Mouse (Mus musculus): ENCODE results near the gene Fdx1. TPM values are rescaled to one million over a fixed set of nuclear protein-coding genes. Genes with fewer than 3 reads are reported as not detected.

Gene Fdx1
- polyA plus RNA-seq, 1 experiment from 2014 or later, result 135 TPM

GRCm38 (mm10) chr9:51973846-51974245 is 10.5 kb upstream of the Fdx1 start:
- no peaks in the 10 kb centered on the region for H3K9me3 ChIP-seq (ENCODE audit: low read length)
- H3K9ac ChIP-seq (replicated peaks), result no peak overlapping the region
- TF ChIP-seq CTCF (IDR thresholded peaks at IDR 0.05; ENCODE audit: low read depth) (no peak), EP300 (IDR thresholded peaks at IDR 0.05; ENCODE audit: low read depth) (no peak)
- 20% methylated on average over 3 of the region's 3 CpGs for WGBS (ENCODE audit: insufficient replicate concordance)
- H3K4me2 ChIP-seq (ENCODE audit: low read depth, low read length), result no peak overlapping the region
- ATAC-seq (no peak), DNase-seq (no peak)
- peaks cover 7% of the 10 kb centered on the region; the same call in 1 of the 2 replicates for H3K4me1 ChIP-seq (ENCODE audit: insufficient read depth)
- no peak overlapping the region for H3K4me3 ChIP-seq (ENCODE audit: low read depth, low read length)
- no peaks in the 10 kb centered on the region for H3K27me3 ChIP-seq (ENCODE audit: insufficient read depth, low read length)
- no peaks in the 10 kb centered on the region for H3K36me3 ChIP-seq (replicated peaks; ENCODE audit: insufficient read depth, low read length)
- peak overlapping the region; percentile 34; the same call in 1 of the 2 replicates for H3K27ac ChIP-seq (ENCODE audit: low read depth)

DNA sequence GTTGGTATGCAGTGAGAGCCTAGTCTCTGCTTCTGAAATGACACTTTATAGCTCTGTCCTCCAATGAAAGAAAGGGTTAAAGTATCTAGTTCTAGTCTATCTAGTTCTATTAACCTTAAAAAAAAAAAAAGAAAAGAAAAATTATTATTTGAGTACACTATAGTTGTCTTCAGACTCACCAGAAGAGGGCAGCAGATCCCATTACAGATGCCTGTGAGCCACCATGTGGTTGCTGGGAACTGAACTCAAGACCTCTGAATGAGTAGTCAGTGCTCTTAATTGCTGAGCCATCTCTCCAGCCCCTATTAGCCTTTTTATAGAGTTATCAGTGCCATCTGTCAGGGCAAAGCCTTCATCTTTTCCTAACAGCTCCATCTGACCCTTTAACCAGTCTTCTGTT is 3.0 kb upstream of the Fdx1 start:
- H3K9me3 ChIP-seq (ENCODE audit: low read length), result no peaks in the 10 kb centered on the region
- ATAC-seq (no peak), DNase-seq (no peak)
- TF ChIP-seq EP300 (IDR thresholded peaks at IDR 0.05; ENCODE audit: low read depth) (no peak), CTCF (IDR thresholded peaks at IDR 0.05; ENCODE audit: low read depth) (peak; percentile 36)
- no peaks in the 10 kb centered on the region for H3K36me3 ChIP-seq (replicated peaks; ENCODE audit: insufficient read depth, low read length)
- H3K4me1 ChIP-seq (ENCODE audit: insufficient read depth), result peaks cover 11% of the 10 kb centered on the region; the same call in 1 of the 2 replicates
- H3K4me3 ChIP-seq (ENCODE audit: low read depth, low read length), result no peak overlapping the region
- H3K4me2 ChIP-seq (ENCODE audit: low read depth, low read length), result no peak overlapping the region
- no peaks in the 10 kb centered on the region for H3K27me3 ChIP-seq (ENCODE audit: insufficient read depth, low read length)
- H3K27ac ChIP-seq (ENCODE audit: low read depth), result no peak overlapping the region
- H3K9ac ChIP-seq (replicated peaks), result no peak overlapping the region

DNA sequence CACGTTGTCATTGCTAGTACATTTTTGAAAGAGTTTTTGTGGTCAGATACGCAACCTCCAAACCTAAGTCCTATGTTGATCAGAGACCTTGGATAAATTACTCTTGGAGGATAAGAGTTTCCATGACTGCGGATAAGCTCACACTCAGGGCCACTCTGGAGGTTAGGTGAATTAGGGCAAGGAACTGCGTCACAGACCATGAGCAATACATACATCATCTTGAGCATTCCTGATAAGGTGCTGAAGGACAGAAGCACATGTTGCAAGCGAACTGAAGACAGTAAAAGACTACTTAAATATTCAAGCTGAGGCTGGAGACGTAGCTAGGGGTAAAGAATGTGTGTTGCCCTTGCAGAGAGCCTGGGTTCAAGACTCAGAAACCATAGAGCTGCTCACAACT is 754 bp upstream of the Fdx1 start:
- ATAC-seq, result no peak
- no peak for DNase-seq

DNA sequence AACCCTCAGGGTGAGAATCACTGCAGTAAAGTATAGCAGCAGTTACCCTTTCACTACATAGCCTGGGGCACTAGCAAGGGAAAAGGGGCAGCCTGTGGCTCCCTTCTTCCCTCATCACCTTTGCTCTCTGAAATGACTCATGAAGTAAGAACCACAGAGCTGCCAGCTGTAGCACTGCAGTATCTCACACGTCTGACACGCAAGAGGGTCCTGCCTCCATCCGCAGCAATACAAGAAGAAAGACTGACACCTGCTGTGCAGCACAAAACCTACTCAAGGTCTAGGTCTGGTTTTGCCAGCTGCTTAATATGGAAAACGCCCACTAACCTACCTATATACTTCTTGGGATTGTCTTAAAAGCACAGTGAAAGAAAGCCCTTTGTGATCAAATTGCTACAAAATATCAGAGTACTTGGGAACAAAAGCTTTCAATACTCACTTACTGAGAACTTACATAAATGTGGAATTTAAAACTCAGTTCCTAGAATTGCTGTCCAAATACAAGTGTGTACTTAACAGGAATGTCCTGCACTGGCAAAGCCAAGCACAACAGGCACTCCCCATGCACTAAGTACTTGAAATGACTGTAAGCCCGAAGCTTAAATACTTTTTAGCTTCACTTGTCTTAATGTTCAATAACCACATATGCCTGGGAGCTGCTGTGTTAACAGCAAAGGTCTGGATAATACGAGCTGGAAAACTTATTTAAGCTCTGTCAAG is 2.0 kb downstream of the Fdx1 start:
- TF ChIP-seq CTCF (IDR thresholded peaks at IDR 0.05; ENCODE audit: low read depth), result no peak
- no peak for TF ChIP-seq EP300 (IDR thresholded peaks at IDR 0.05; ENCODE audit: low read depth)
- ATAC-seq (no peak), DNase-seq (no peak)
- Histone ChIP-seq H3K27ac (ENCODE audit: low read depth) (peak overlapping the region; percentile 30; the same call in 1 of the 2 replicates), H3K36me3 (replicated peaks; ENCODE audit: insufficient read depth, low read length) (peaks cover 3% of the 10 kb centered on the region; the same call in 1 of the 2 replicates), H3K4me2 (ENCODE audit: low read depth, low read length) (peak overlapping the region; percentile 85), H3K4me3 (ENCODE audit: low read depth, low read length) (peak overlapping the region; percentile 91; the same call in 1 of the 2 replicates), H3K9ac (replicated peaks) (no peak overlapping the region), H3K4me1 (ENCODE audit: insufficient read depth) (peaks cover 18% of the 10 kb centered on the region; the same call in 1 of the 2 replicates), H3K9me3 (ENCODE audit: low read length) (no peaks in the 10 kb centered on the region), H3K27me3 (ENCODE audit: insufficient read depth, low read length) (no peaks in the 10 kb centered on the region)
- 62% methylated on average over 6 of the region's 6 CpGs for WGBS (ENCODE audit: insufficient replicate concordance)

More for the DNA sequence above, 754 bp upstream of the Fdx1 start:
- Histone ChIP-seq H3K4me1 (ENCODE audit: insufficient read depth) (peaks cover 18% of the 10 kb centered on the region; the same call in 1 of the 2 replicates), H3K9me3 (ENCODE audit: low read length) (no peaks in the 10 kb centered on the region), H3K27ac (ENCODE audit: low read depth) (peak overlapping the region; percentile 93; the same call in 1 of the 2 replicates), H3K27me3 (ENCODE audit: insufficient read depth, low read length) (no peaks in the 10 kb centered on the region), H3K4me2 (ENCODE audit: low read depth, low read length) (peak overlapping the region; percentile 85; the same call in 1 of the 2 replicates), H3K9ac (replicated peaks) (no peak overlapping the region), H3K4me3 (ENCODE audit: low read depth, low read length) (no peak overlapping the region), H3K36me3 (replicated peaks; ENCODE audit: insufficient read depth, low read length) (no peaks in the 10 kb centered on the region)
- TF ChIP-seq EP300 (IDR thresholded peaks at IDR 0.05; ENCODE audit: low read depth), result no peak
- TF ChIP-seq CTCF (IDR thresholded peaks at IDR 0.05; ENCODE audit: low read depth), result no peak
- WGBS (ENCODE audit: insufficient replicate concordance), result 67% methylated on average over 6 of the region's 6 CpGs

GRCm38 (mm10) chr9:51960331-51960730 is 3.0 kb downstream of the Fdx1 start:
- ATAC-seq (no peak), DNase-seq (no peak)

GRCm38 (mm10) chr9:51958981-51959380 is 4.4 kb downstream of the Fdx1 start:
- H3K27me3 ChIP-seq (ENCODE audit: insufficient read depth, low read length), result no peaks in the 10 kb centered on the region
- peaks cover 11% of the 10 kb centered on the region; the same call in 1 of the 2 replicates for H3K4me1 ChIP-seq (ENCODE audit: insufficient read depth)
- no peak overlapping the region for H3K27ac ChIP-seq (ENCODE audit: low read depth)
- no peaks in the 10 kb centered on the region for H3K9me3 ChIP-seq (ENCODE audit: low read length)
- H3K36me3 ChIP-seq (replicated peaks; ENCODE audit: insufficient read depth, low read length), result peaks cover 11% of the 10 kb centered on the region
- H3K4me3 ChIP-seq (ENCODE audit: low read depth, low read length), result no peak overlapping the region
- no peak overlapping the region for H3K4me2 ChIP-seq (ENCODE audit: low read depth, low read length)
- H3K9ac ChIP-seq (replicated peaks), result no peak overlapping the region
- DNase-seq, result no peak
- TF ChIP-seq CTCF (IDR thresholded peaks at IDR 0.05; ENCODE audit: low read depth), result no peak
- TF ChIP-seq EP300 (IDR thresholded peaks at IDR 0.05; ENCODE audit: low read depth), result no peak
- ATAC-seq, result no peak

More at GRCm38 (mm10) chr9:51960331-51960730, 3.0 kb downstream of the Fdx1 start:
- Histone ChIP-seq H3K9ac (replicated peaks) (no peak overlapping the region), H3K4me3 (ENCODE audit: low read depth, low read length) (no peak overlapping the region), H3K27ac (ENCODE audit: low read depth) (no peak overlapping the region), H3K36me3 (replicated peaks; ENCODE audit: insufficient read depth, low read length) (peaks cover 8% of the 10 kb centered on the region; the same call in 1 of the 2 replicates), H3K4me1 (ENCODE audit: insufficient read depth) (peaks cover 18% of the 10 kb centered on the region; the same call in 1 of the 2 replicates), H3K9me3 (ENCODE audit: low read length) (no peaks in the 10 kb centered on the region), H3K27me3 (ENCODE audit: insufficient read depth, low read length) (no peaks in the 10 kb centered on the region), H3K4me2 (ENCODE audit: low read depth, low read length) (no peak overlapping the region)
- WGBS (ENCODE audit: insufficient replicate concordance), result 80% methylated on average over 2 of the region's 2 CpGs
- TF ChIP-seq EP300 (IDR thresholded peaks at IDR 0.05; ENCODE audit: low read depth), result no peak
- no peak for TF ChIP-seq CTCF (IDR thresholded peaks at IDR 0.05; ENCODE audit: low read depth)
